Mouse (Mus musculus) neural tube, embryonic 15.5 days (tissue): ENCODE results near the gene Slc9a3r2. TPM values are rescaled to one million over a fixed set of nuclear protein-coding genes. Genes with fewer than 3 reads are reported as not detected.

Source experiments
- ATAC-seq: fragments of 200-750 bp; cut with Nextera tagmentation; 2 replicates; pipeline ENCODE4 v1.8.0; 2017; ENCODE audit warnings: mild to moderate bottlenecking, moderate TSS enrichment, moderate library complexity; ENCODE audit not compliant: low FRiP score
- H3K27ac ChIP-seq: fragments of 300-500 bp; sonication (generic); replicated peaks from 2 replicates; pipeline ENCODE4 v1.5.1; 2015; ENCODE audit warnings: mild to moderate bottlenecking, inconsistent platforms
- H3K27me3 ChIP-seq: fragments of 300-500 bp; sonication (generic); replicated peaks from 2 replicates; pipeline ENCODE4 v1.6.1; 2015; ENCODE audit warnings: inconsistent platforms
- H3K36me3 ChIP-seq: fragments of 300-500 bp; sonication (generic); 2 replicates; pipeline ENCODE4 v1.6.1; 2015; ENCODE audit warnings: inconsistent platforms
- H3K4me1 ChIP-seq: fragments of 300-500 bp; sonication (generic); 2 replicates; pipeline ENCODE4 v1.6.1; 2015; ENCODE audit warnings: inconsistent platforms
- H3K4me2 ChIP-seq: fragments of 300-500 bp; sonication (generic); 2 replicates; pipeline ENCODE4 v1.6.1; 2015; ENCODE audit warnings: inconsistent platforms, mild to moderate bottlenecking, moderate library complexity
- H3K4me3 ChIP-seq: fragments of 300-500 bp; sonication (generic); replicated peaks from 2 replicates; pipeline ENCODE4 v1.5.1; 2015; ENCODE audit warnings: mild to moderate bottlenecking, inconsistent platforms
- H3K9ac ChIP-seq: fragments of 300-500 bp; sonication (generic); replicated peaks from 2 replicates; pipeline ENCODE4 v1.6.1; 2015; ENCODE audit warnings: mild to moderate bottlenecking, inconsistent platforms
- H3K9me3 ChIP-seq: fragments of 300-500 bp; sonication (generic); replicated peaks from 2 replicates; pipeline ENCODE4 v1.6.1; 2016; ENCODE audit warnings: inconsistent platforms
- WGBS: fragments of 180-500 bp; shearing (Covaris S2); methylation state at CpG from one replicate; pipeline ENCODE4 v1.1.7; 2015; ENCODE audit warnings: mixed read lengths; 5-methylcytosine and 5-hydroxymethylcytosine counted together
- polyA plus RNA-seq: library from polyadenylated mRNA; unstranded; fragments of >200 nt; fragmentation: Nextera tagmentation; extraction: Ambion mirVana; gene quantifications from 2 replicates; pipeline ENCODE4 v1.2.1, GENCODE M21; 2015

Slc9a3r2 gene
- polyA plus RNA-seq, 1 experiment from 2014 or later = 65.7 TPM

DNA sequence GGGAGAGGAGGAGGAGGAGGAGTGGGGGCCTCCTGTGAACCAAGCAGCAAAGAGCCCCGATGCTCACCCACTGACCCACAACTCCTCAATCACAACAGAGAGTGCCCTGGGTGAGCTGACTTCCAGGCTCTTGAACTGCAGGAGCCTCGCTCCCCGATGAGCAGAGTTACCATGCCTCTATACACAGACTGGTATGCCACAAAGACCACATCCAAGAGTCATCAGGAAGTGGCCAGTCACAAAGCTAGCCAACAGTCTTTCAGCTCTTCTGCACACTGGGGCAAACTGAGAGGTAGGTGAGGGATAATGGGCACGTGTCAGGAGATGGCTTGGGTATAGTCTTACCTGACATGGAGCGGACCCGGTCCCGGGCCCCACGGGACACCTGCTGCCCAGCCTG is 46.2 kb downstream of the Slc9a3r2 start:
- no peak overlapping the region for H3K4me2 ChIP-seq
- H3K36me3 ChIP-seq = peaks cover 96% of the 10 kb centered on the region
- no peak overlapping the region for H3K4me3 ChIP-seq
- no peak overlapping the region for H3K9ac ChIP-seq
- WGBS = 91% methylated on average over 8 of the region's 8 CpGs
- no peaks in the 10 kb centered on the region for H3K4me1 ChIP-seq
- no peaks in the 10 kb centered on the region for H3K27me3 ChIP-seq
- no peaks in the 10 kb centered on the region for H3K9me3 ChIP-seq
- H3K27ac ChIP-seq = no peak overlapping the region
- ATAC-seq = no peak

DNA sequence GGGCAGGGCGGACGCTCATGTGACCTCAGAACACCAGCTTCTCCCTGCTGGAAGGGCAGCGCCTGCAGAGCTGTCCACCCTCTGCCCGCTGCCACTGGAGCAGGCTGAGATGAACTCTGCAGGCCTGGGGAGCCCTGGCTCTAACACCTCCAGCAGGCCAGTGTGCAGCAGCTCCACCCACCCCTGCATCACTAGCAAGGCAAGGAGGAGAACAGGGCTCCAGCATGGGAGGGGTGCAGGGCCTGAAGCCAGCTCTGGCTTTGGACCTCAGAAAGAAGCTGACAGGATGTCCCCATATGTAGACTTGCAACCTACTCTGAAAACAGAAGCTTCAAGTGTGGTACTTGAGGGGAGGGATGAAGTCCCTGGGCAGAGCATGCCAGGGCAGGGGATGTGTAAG is 49.6 kb downstream of the Slc9a3r2 start:
- no peaks in the 10 kb centered on the region for H3K27me3 ChIP-seq
- no peak overlapping the region for H3K4me3 ChIP-seq
- H3K27ac ChIP-seq = no peak overlapping the region
- no peaks in the 10 kb centered on the region for H3K9me3 ChIP-seq
- ATAC-seq = no peak
- WGBS = 96% methylated on average over 4 of the region's 4 CpGs
- H3K4me2 ChIP-seq = no peak overlapping the region
- no peak overlapping the region for H3K9ac ChIP-seq
- peaks cover 96% of the 10 kb centered on the region for H3K36me3 ChIP-seq
- no peaks in the 10 kb centered on the region for H3K4me1 ChIP-seq

DNA sequence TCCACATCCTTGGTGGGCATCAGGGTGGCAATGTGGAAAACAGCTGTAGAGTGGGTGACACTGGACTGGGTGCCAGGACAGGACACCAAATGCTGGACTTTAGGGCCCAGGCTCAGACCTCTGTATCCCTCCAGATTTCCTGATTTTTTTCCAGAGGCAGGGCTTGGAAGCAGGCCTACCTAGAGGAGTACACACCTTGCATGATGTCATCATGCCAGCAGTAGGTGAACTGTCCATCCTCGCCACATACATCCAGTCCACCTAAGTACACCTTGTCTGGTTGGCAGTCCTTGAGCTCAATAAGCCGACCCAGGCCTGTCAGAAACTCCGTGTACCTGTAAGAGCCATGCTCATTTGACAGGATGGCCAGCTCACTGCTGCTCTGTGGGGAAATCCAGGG is 52.1 kb downstream of the Slc9a3r2 start:
- Histone ChIP-seq H3K27ac (no peak overlapping the region), H3K9me3 (no peaks in the 10 kb centered on the region), H3K4me2 (no peak overlapping the region), H3K27me3 (no peaks in the 10 kb centered on the region), H3K9ac (no peak overlapping the region), H3K36me3 (peaks cover 100% of the 10 kb centered on the region), H3K4me3 (no peak overlapping the region), H3K4me1 (no peaks in the 10 kb centered on the region)
- ATAC-seq = no peak
- 84% methylated on average over 3 of the region's 3 CpGs for WGBS

DNA sequence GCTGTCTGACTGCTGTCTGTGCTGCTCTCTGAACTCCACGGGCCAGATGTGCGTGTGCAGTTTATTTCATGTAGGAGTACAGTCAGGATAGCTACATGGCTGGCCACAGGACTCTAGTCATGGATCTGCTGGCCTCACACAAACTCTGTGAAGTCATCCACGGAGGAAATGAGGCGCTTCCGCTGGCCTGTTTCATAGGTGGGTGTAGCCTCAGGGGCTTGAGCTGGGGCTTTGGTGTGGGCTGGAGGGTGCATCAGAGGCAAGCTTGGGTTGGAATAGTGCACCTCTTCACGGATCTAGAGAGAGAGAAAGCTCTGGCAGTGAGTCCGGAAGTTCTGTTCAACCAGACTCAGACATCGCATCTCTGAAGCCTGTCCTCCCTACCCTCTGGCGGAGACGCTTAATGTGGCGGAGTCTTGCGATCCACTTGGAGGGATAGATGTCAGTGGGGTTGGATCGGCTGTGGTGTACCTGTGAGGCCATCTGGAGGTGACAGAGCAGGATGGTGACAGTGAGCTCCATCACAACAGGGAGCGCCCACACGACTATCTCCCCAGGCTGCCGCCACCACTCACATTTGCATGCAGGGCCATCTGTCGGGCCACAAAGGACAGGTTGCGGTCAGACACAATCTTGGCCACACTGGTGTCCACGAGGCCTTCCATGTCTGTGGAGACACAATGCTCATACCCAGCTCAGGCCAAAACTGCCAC is 53.5 kb downstream of the Slc9a3r2 start:
- no peak for ATAC-seq
- H3K27me3 ChIP-seq = no peaks in the 10 kb centered on the region
- H3K36me3 ChIP-seq = peaks cover 100% of the 10 kb centered on the region
- H3K4me3 ChIP-seq = no peak overlapping the region
- H3K4me1 ChIP-seq = no peaks in the 10 kb centered on the region
- no peak overlapping the region for H3K27ac ChIP-seq
- H3K9ac ChIP-seq = no peak overlapping the region
- H3K9me3 ChIP-seq = no peaks in the 10 kb centered on the region
- H3K4me2 ChIP-seq = no peak overlapping the region
- WGBS = 90% methylated on average over 19 of the region's 19 CpGs

DNA sequence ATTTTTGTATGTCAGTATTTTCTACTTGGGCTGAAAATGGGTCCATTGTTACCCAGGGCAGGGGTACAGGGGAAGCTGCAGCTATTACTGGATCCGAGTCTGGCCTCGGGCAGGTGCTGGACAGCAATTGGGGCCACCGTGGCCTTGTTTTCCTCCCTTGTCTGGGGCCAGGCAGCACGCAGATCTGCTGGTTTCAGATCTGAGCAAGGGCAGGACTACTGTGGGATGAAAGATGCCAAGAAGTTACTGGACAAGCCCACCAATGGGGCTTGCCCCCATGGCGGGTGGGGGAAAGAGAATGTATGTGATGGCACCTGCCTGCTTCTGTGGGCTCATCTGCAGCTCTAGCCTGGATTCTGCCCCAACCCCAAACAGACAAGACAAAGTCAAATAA is 54.1 kb downstream of the Slc9a3r2 start:
- no peak overlapping the region for H3K9ac ChIP-seq
- no peak overlapping the region for H3K4me3 ChIP-seq
- H3K4me1 ChIP-seq = no peaks in the 10 kb centered on the region
- 77% methylated on average over 5 of the region's 5 CpGs for WGBS
- ATAC-seq = no peak
- H3K27ac ChIP-seq = 0 out of 2 replicates have a peak overlapping the region, but pooled peaks have one; percentile 33
- H3K4me2 ChIP-seq = no peak overlapping the region
- H3K9me3 ChIP-seq = no peaks in the 10 kb centered on the region
- no peaks in the 10 kb centered on the region for H3K27me3 ChIP-seq
- peaks cover 100% of the 10 kb centered on the region for H3K36me3 ChIP-seq

DNA sequence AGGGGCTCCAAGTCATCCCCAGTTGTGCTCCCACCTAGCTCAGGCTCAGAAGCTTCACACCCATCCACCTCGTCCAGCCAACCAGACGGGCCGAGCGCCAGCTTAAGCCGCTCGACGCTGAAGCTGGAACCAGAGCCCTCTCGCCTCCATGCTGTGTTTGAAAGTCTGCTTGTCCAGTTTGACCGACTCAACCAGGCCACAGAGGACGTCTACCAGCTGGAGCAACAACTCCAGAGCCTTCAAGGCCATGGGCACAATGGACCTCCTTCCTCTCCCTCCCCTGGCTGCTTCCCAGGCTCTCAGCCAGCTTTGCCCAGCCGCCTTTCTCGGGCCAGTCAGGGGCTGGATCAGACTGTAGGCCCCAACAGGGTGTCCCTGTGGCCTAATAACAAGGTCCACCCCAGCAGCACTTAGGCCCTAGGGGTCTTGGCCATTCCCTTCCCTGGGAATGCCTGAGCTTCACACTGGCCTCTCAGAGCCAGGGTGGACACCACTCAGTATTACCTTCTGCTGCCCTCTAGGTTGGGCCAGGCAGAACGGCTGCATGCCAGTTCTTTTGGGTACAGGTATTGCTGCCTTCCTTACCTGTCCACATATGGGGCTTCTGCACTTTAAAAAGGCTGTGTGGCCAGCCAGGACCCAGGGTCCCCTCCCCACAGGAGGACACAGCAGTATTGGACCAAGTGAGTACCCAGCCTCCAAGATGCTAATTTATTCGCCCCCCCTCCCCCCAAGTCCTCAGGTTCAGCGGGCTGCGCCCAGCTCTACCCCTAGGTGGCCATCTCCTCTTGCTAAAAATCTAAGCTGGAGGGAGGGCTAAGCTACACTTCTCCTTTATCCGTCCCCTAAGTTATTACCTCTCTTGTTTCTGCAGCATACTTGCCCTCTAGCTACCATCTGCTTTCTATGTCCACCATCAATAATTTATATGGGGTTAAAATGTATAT is 54.7 kb downstream of the Slc9a3r2 start:
- no peak overlapping the region for H3K9ac ChIP-seq
- 0 out of 2 replicates have a peak, but pooled peaks have one; percentile 32 for ATAC-seq
- H3K4me1 ChIP-seq = no peaks in the 10 kb centered on the region
- H3K4me3 ChIP-seq = no peak overlapping the region
- peaks cover 100% of the 10 kb centered on the region for H3K36me3 ChIP-seq
- no peak overlapping the region for H3K4me2 ChIP-seq
- 0 out of 2 replicates have a peak overlapping the region, but pooled peaks have one; percentile 33 for H3K27ac ChIP-seq
- 77% methylated on average over 17 of the region's 17 CpGs for WGBS
- H3K27me3 ChIP-seq = no peaks in the 10 kb centered on the region
- no peaks in the 10 kb centered on the region for H3K9me3 ChIP-seq

DNA sequence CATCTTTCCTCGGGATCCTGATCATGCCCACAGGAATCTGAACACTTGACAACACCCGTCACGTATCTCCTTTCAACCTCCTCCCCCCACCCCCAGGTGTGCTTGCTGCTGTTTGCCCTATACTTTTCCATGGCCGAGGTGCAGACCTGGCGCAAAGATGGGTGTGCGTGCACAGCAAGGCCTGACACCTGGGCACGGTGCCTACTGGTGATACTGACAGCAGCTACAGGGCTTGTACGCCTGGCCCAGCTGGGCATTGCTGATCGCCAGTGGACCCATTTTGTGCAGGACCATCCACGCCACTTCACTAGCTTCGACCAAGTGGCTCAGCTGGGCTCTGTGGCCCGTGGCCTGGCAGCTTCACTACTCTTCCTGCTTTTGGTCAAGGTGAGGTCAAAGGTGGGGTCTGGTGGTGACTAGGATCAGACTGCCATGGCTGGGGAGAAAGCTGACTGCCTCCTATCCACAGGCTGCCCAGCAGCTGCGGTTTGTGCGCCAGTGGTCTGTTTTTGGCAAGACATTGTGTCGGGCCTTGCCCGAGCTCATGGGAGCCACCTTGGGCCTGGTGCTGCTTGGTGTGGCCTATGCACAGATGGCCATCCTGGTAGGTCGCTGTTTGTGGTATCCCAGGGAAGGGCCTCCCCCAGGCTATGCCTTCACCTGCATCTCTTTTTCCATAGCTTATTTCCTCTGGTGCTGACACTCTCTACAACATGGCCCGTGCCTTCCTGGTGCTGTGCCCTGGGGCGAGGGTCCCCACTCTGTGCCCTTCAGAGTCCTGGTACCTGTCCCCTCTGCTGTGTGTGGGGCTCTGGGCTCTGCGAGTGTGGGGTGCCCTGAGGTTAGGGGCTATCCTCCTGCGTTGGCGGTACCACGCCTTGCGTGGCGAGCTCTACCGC is 55.9 kb downstream of the Slc9a3r2 start:
- no peak overlapping the region for H3K4me2 ChIP-seq
- peaks cover 93% of the 10 kb centered on the region for H3K36me3 ChIP-seq
- no peak overlapping the region for H3K4me3 ChIP-seq
- ATAC-seq = no peak
- H3K9ac ChIP-seq = no peak overlapping the region
- no peaks in the 10 kb centered on the region for H3K27me3 ChIP-seq
- H3K9me3 ChIP-seq = no peaks in the 10 kb centered on the region
- no peak overlapping the region for H3K27ac ChIP-seq
- H3K4me1 ChIP-seq = no peaks in the 10 kb centered on the region
- WGBS = 93% methylated on average over 26 of the region's 26 CpGs

DNA sequence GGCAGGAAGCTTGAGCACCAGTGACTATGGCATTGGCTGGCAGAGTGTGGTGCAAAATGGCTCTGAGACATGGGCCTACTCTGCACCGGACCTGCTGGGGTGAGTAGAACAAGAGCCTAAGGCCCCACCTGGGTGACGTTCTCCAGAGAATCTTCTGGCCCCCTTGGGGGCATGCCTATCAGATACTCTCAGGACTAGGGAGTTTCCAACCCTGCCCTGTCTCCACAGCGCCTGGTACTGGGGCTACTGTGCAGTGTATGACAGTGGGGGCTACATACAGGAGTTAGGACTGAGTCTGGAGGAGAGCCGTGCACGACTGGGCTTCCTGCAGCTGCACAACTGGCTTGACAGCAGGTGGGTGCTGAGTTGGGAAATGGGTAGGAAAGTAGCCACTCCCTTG is 56.9 kb downstream of the Slc9a3r2 start:
- Histone ChIP-seq H3K27ac (no peak overlapping the region), H3K4me2 (no peak overlapping the region), H3K36me3 (peaks cover 88% of the 10 kb centered on the region), H3K4me1 (no peaks in the 10 kb centered on the region), H3K9me3 (no peaks in the 10 kb centered on the region), H3K27me3 (no peaks in the 10 kb centered on the region), H3K4me3 (no peak overlapping the region), H3K9ac (no peak overlapping the region)
- no peak for ATAC-seq
- 89% methylated on average over 5 of the region's 5 CpGs for WGBS

DNA sequence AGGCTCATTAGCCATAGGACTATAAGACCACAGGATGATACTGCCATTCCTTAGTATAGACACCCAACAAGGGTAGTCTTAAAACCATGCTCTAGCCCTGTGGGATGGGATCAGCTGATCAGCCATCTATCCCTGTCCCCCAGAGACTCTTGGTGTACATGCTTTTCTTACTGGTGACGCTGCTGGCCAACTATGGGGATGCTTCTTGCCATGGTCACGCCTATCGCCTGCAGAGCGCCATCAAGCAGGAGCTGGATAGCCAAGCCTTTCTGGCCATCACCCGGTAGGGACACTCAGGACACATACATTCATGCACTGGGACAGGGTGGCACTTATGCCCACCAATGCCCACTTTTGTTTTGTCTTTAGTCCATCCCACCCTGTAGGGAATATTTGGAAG is 58.4 kb downstream of the Slc9a3r2 start:
- H3K4me2 ChIP-seq = no peak overlapping the region
- no peak for ATAC-seq
- H3K27me3 ChIP-seq = no peaks in the 10 kb centered on the region
- H3K9ac ChIP-seq = no peak overlapping the region
- H3K4me3 ChIP-seq = no peak overlapping the region
- H3K9me3 ChIP-seq = no peaks in the 10 kb centered on the region
- H3K4me1 ChIP-seq = no peaks in the 10 kb centered on the region
- WGBS = 95% methylated on average over 5 of the region's 5 CpGs
- H3K36me3 ChIP-seq = peaks cover 87% of the 10 kb centered on the region
- no peak overlapping the region for H3K27ac ChIP-seq

DNA sequence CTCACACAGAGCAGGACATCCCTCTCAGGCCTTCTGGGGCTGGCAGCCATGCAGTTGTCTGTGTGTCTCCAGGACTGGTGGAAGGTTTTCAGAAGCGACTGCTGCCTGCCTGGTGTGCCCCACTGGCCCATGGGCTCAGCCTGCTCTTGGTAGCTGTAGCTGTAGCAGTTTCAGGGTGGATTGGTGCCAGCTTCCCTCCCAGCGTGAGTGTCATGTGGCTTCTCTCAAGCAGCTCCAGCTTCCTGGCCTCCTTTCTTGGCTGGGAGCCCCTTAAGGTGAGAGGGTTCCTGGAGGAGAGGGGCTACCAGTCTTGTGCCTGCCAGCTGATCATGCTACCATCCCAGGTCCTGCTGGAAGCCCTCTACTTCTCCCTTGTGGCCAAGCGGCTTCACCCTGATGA is 59.2 kb downstream of the Slc9a3r2 start:
- Histone ChIP-seq H3K9me3 (no peaks in the 10 kb centered on the region), H3K4me1 (no peaks in the 10 kb centered on the region), H3K36me3 (peaks cover 87% of the 10 kb centered on the region), H3K9ac (no peak overlapping the region), H3K4me3 (no peak overlapping the region), H3K4me2 (no peak overlapping the region), H3K27ac (no peak overlapping the region), H3K27me3 (no peaks in the 10 kb centered on the region)
- ATAC-seq = no peak
- WGBS = 89% methylated on average over 3 of the region's 3 CpGs
